ENCODE assay signal across 8 mouse cellular contexts in the genomic region with DNA sequence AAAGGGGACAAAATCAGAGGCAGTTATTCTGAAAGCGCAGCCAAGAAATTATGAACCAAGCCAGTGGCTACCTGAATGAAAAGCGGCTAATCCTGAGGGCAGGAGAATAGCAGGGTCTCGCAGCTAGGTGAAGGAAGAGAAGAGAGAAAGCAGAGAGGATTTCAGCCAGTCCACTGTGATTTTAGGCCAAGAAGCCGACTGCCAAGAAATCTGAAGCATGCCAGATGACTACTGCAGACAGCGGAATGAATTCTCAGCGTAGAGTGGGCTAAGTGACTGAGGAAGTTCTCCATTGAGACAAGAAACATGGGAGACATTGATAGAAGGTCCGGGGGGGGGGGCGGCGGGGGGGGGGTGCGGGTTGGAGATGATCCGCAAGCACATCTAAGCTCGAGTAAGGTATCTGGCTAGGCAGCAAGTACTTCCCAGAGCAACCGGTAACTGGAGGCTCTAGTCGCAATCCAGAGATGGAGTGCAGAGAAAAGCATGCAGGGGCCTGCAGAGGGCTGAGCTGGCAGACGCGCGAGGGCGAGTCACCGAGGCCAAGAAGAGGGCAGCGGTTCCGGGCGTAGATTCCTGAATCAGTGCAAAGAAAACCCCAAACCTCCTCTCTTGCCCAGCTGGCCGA. TPM values are rescaled to one million over a fixed set of nuclear protein-coding genes. Genes with fewer than 3 reads are reported as not detected.
DNase-seq lines count a peak whose midpoint lies in the region; ATAC-seq lines count a peak whose summit lies in the region.

No protein-coding gene starts in this region.

- WGBS in limb, embryonic 12.5 days = 7% methylated on average over 21 of the region's 23 CpGs
- WGBS in midbrain, embryonic 12.5 days = 7% methylated on average over 21 of the region's 23 CpGs

- H3K27me3 ChIP-seq in limb, embryonic 12.5 days = no peaks in the 10 kb centered on the region
- H3K27me3 ChIP-seq in midbrain, embryonic 12.5 days = no peaks in the 10 kb centered on the region

- no peak for ATAC-seq in cerebellum, adult (ENCODE audit: insufficient number of reproducible peaks, low FRiP score, low TSS enrichment)
- ATAC-seq in limb, embryonic 12.5 days (ENCODE audit: insufficient number of reproducible peaks, insufficient read depth, low FRiP score, low TSS enrichment, low read depth) = peak; percentile 12; the same call in 1 of the 2 replicates
- peak; percentile 48; the same call in 1 of the 2 replicates for ATAC-seq in midbrain, embryonic 12.5 days (ENCODE audit: low FRiP score, low read depth)

- H3K4me2 ChIP-seq in limb, embryonic 12.5 days = peak overlapping the region; percentile 89
- peak overlapping the region; percentile 81 for H3K4me2 ChIP-seq in midbrain, embryonic 12.5 days (replicated peaks)

- H3K4me3 ChIP-seq in brown adipose tissue, adult 24 weeks (ENCODE audit: insufficient read depth, low read depth, low read length) = peak overlapping the region; percentile 86
- peak overlapping the region; percentile 68 for H3K4me3 ChIP-seq in limb, embryonic 12.5 days (replicated peaks)
- H3K4me3 ChIP-seq in midbrain, embryonic 12.5 days = peak overlapping the region; percentile 86

- peak overlapping the region; percentile 75 for H3K9ac ChIP-seq in limb, embryonic 12.5 days (replicated peaks)
- peak overlapping the region; percentile 82 for H3K9ac ChIP-seq in midbrain, embryonic 12.5 days (replicated peaks)

- H3K4me1 ChIP-seq in brown adipose tissue, adult 24 weeks (ENCODE audit: control insufficient read depth, insufficient read depth, insufficient read length, low read length) = no peaks in the 10 kb centered on the region
- H3K4me1 ChIP-seq in limb, embryonic 12.5 days (replicated peaks) = peaks cover 10% of the 10 kb centered on the region
- peaks cover 18% of the 10 kb centered on the region for H3K4me1 ChIP-seq in midbrain, embryonic 12.5 days

- no peak overlapping the region for H3K27ac ChIP-seq in brown adipose tissue, adult 24 weeks (replicated peaks; ENCODE audit: low read depth, low read length)
- peak overlapping the region; percentile 66 for H3K27ac ChIP-seq in limb, embryonic 12.5 days
- H3K27ac ChIP-seq in midbrain, embryonic 12.5 days (replicated peaks) = peak overlapping the region; percentile 72

- peak; percentile 58 for DNase-seq in cerebellum, adult 9-11 months
- DNase-seq in 3T3-L1 (ENCODE audit: low read depth, low spot score) = peak; percentile 48
- peak; percentile 24 for DNase-seq in gastrocnemius, postnatal 25 days
- DNase-seq in thymus, postnatal 14 days = no peak

- H3K9me3 ChIP-seq in limb, embryonic 12.5 days = 0 out of 2 replicates have a peak, but pooled peaks cover 3% of the 10 kb centered on the region
- no peaks in the 10 kb centered on the region for H3K9me3 ChIP-seq in midbrain, embryonic 12.5 days

- peaks cover 10% of the 10 kb centered on the region for H3K36me3 ChIP-seq in limb, embryonic 12.5 days
- H3K36me3 ChIP-seq in midbrain, embryonic 12.5 days = 0 out of 2 replicates have a peak, but pooled peaks cover 5% of the 10 kb centered on the region

RNA-seq across cellular contexts. Expression of a gene that starts 0.7 kb away (rescaled TPM):
- 4.2 and 7.9 TPM in 2 replicates for polyA plus RNA-seq in brown adipose tissue, adult 24 weeks (2012; ENCODE audit: insufficient read depth, insufficient read length, missing spikeins)
- total RNA-seq in gastrocnemius, postnatal 25 days (2021) = 1 to 10 TPM; 2.6 to 3.0 TPM
- polyA plus RNA-seq in limb, embryonic 12.5 days (2016; fragmentation: Nextera tagmentation; extraction: Ambion mirVana) = 23.6 and 26.2 TPM in 2 replicates
- polyA plus RNA-seq in midbrain, embryonic 12.5 days (2016; fragmentation: Nextera tagmentation; extraction: Ambion mirVana) = 16.4 and 17.4 TPM in 2 replicates

RNA-seq across cellular contexts. Expression of a gene that starts 10.6 kb away (rescaled TPM):
- 8.6 and 9.3 TPM in 2 replicates for polyA plus RNA-seq in brown adipose tissue, adult 24 weeks (2012; ENCODE audit: insufficient read depth, insufficient read length, missing spikeins)
- total RNA-seq in gastrocnemius, postnatal 25 days (2021) = 10 to 100 TPM; 34.1 to 43.6 TPM
- polyA plus RNA-seq in limb, embryonic 12.5 days (2016; fragmentation: Nextera tagmentation; extraction: Ambion mirVana) = 27.3 and 28.3 TPM in 2 replicates
- polyA plus RNA-seq in midbrain, embryonic 12.5 days (2016; fragmentation: Nextera tagmentation; extraction: Ambion mirVana) = 37.7 and 38.8 TPM in 2 replicates
